Mouse (Mus musculus) heart, adult 2 months (tissue): ENCODE results near the gene Nsun3.

Experiments
- CTCF ChIP-seq: fragments of 200-600 bp; IDR thresholded peaks from 2 replicates; pipeline ENCODE4 v1.8.1; 2022; ENCODE audit warnings: antibody characterized with exemption, mild to moderate bottlenecking, moderate library complexity
- EP300 ChIP-seq: fragments of 200-500 bp; IDR thresholded peaks from 2 replicates; pipeline ENCODE4 v1.6.1; 2011; ENCODE audit warnings: low read depth, low read length, control low read depth; ENCODE audit not compliant: insufficient read depth
- POLR2A ChIP-seq: fragments of 200-500 bp; IDR thresholded peaks from 2 replicates; pipeline ENCODE4 v1.6.1; 2011; ENCODE audit warnings: mild to moderate bottlenecking, low read depth, low read length, control low read depth; ENCODE audit not compliant: insufficient read depth

- TF ChIP-seq CTCF = no peak
- no peak for TF ChIP-seq EP300
- no peak for TF ChIP-seq POLR2A
Observed at GRCm38 (mm10) chr16:62778282-62778681, 8.3 kb downstream of the Nsun3 start.
